Mouse (Mus musculus): ENCODE data around the gene Gm10401.

Gene Gm10401

DNA sequence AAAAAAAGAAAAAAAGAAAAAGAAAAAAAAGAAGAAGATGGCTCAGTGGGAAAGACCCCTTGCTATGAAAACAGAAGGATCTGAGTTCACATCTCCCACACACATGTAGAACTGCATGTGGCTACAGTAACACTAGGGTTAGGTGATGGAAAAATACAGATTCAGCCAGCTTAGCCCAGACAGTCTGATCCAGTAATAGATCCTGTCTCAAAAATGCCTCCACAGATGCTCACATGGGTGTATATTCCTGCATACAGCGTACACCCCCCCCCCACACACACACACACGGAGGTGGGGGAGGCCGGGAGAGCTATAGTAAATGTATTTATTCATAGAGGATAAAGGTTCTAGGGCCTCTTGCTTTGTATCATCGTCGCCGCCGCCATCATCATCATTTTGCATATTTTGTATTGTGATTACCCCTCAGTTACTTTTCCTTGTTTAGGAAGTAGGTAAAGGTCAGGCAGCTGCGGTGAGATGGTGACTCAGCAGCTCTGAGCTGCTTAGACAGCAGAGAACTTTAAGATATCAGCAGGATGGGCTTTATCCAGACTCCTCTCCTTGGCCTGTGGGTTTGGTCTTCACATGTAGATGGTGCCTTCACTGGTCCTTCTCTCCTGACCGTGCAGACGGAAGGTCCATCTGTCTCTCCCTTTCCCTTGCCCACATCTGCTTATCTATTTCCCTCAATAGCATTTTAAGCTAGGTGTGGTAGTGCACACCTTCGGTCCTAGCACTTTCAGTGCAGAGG lies 29.2 kb downstream of the Gm10401 start:
- no peak for DNase-seq

DNA sequence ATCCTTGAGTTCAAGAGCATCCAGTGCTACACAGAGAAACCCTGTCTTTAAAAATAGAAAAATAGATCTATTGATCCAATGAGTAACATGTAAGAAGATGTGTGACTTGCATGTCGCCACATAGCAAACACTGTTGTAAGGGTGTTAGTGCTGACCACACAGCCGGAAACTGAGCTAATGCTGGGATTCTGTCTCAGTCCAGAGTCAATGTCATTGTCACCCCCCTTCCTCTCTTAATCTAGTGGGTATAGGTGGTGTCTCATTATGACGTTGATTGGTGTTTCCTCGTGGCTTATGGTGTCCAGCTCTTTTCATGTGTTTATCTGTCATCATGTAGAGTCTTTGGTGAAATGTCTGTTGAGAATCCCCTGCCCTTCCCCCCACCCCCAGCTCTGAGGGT lies 31.9 kb downstream of the Gm10401 start:
- no peak for DNase-seq

DNA sequence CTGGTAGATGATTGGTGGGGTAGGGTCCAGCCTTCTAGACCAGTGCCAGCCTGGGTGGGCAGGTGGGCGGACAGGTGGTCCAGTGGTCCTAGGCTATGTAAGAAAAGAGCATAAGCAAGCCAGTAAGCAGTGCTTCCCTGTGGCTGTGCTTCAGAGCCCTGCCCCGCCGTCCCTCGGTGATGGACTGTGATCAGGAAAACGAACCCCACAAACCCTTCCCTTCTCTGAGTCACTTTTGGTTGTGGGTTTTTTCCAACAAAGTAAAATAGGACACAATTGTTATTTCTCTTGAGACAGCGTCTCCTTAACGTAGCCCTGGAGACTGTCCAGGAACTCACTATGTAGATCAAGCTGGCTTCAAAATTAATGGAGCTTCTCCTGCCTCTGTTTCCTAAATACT lies 34.7 kb downstream of the Gm10401 start:
- DNase-seq, result no peak

GRCm38 (mm10) chr5:115062566-115062965 lies 35.5 kb downstream of the Gm10401 start:
- DNase-seq, result no peak

DNA sequence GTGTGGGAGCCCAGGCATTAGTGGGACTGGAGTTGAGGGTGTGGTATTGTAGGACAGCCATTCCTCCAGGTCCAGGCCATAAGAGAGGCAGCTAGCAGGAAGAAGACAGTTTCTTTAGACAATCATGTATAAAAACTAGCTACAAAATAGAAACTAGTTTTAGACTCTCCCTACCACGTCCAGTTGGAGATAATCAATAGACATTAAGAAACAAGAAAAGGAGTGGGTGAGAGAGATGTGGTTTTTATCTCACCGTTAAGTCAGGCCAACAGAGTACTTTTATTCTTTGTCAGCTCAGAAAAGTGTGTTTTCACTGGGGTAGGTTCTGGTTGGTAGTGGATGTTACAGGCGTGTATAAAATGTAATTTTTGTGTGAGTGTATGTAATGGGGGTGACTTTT lies 37.1 kb downstream of the Gm10401 start:
- DNase-seq, result no peak

DNA sequence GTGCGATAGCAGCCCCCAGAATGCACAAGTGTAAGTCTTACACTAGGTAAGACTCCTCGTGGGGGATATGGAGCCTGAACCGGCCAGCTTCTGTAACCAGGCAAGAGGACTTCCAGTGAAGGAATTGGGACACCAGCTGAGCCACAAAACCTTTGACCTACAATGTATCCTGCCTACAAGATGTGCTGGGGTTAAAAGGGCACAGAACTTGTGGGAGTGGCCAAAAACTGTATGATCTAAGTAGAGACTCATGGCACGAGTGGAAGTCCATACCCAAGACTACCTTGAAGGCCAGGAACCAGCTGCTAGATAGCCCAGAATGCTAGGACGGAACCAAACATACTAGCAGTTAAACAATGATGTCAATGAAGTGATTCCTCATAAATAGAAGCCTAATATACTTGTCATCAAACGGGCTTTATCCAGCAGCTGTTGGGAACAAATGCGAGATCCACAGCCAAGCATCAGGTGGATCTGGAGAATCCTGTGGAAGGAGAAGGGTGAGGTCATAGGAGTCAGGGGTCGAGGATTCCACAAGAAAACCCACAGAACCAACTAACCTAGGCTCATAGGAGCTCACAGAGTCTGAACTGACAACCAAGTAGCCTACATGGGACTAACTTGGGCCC lies 37.9 kb downstream of the Gm10401 start:
- no peak for DNase-seq

- DNase-seq, result no peak
Measured at GRCm38 (mm10) chr5:115058584-115059297, 39.4 kb downstream of the Gm10401 start.

- DNase-seq, result no peak
Measured at GRCm38 (mm10) chr5:115057153-115057552, 40.9 kb downstream of the Gm10401 start.

- DNase-seq, result no peak
Measured at GRCm38 (mm10) chr5:115055418-115055817, 42.7 kb downstream of the Gm10401 start.

DNA sequence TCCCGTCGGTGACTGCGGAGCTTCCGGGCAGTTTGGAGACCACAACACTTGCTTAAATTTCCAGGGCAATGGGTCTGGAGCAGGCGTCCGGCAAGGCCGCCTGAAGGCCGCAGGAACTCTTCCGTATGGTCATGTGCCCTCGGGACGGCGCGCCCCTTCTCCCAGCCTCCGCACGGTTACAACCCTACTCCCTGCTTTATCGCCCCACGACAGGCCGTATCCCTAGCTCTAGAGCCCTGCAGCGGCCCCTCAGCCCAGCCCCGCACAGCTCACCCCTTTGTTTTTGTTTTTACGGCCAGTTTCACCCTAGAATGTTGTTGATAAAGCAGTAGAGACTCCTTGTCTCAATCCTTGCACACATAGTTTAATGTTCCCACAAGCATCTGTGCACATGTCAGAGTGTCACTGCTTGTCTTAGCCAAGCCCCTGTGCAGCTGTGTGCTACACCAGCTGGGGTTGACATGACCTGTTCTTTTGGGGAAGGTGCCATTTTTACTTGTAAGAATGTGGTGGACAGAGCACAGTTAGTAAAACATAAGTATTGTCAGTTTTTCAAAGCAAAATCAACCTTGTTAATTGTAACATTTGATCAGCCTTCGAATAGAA lies 44.2 kb downstream of the Gm10401 start:
- DNase-seq, result no peak

DNA sequence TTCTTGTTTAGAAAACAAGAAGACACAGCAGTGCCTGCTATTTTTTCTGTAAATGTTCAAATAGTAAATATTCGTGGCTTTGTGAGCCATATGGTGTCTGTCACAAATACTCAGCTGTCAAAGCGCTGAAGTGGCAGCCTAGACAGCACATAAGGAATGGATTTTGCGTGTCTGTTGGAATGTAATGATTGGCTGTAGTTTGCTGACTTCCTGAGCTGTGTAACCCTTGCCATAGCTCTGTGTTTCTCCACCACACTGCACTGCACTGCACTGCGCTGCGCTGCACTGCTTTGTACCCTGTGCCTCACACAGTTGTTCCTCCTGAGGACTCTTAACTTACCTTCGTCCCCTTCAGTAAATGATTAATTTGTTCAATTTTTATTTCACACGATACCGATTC lies 45.5 kb downstream of the Gm10401 start:
- no peak for DNase-seq

DNA sequence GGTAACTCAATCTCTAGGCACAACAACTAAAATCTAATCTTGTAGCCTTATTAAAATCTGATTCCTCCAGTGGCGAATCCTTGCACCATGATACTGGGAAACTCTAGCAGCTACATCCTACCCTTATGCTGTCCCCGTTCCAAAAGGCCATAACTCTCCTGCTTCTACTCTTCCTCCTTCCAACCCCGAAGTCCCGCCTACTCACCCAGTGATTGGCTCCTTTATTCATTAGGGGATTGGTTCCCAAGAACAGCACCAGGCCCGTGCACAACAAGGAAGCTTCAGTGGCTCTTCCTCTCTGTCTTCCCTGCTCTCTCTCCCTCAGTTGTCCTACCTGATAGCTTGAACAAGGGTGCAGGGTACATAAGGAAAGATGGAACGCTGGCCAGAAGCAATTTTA lies 47.3 kb downstream of the Gm10401 start:
- no peak for DNase-seq

GRCm38 (mm10) chr5:115049692-115050091 lies 48.4 kb downstream of the Gm10401 start:
- no peak for DNase-seq

Data from cerebellum, adult 11 months (tissue).